Mouse (Mus musculus) kidney, postnatal 0 days (tissue): ENCODE results near the gene Icam5. TPM values are rescaled to one million over a fixed set of nuclear protein-coding genes. Genes with fewer than 3 reads are reported as not detected.
A peak's percentile ranks its signal among the peaks of the same experiment; 100 is the strongest.

Source experiments
- ATAC-seq: fragments of 200-750 bp; cut with Nextera tagmentation; replicated peaks from 2 replicates; pipeline ENCODE4 v1.8.0; 2017; ENCODE audit warnings: low read depth, moderate number of reproducible peaks, moderate TSS enrichment, moderate library complexity; ENCODE audit not compliant: low FRiP score
- DNase-seq: peaks from one replicate; pipeline ENCODE4 v3.0.0-alpha.2; 2016; ENCODE audit warnings: low spot score
- H3K27ac ChIP-seq: fragments of 300-500 bp; sonication (generic); 2 replicates; pipeline ENCODE4 v1.5.1; 2014; ENCODE audit warnings: mild to moderate bottlenecking
- H3K27me3 ChIP-seq: fragments of 300-500 bp; sonication (generic); 2 replicates; pipeline ENCODE4 v1.6.1; 2014; ENCODE audit warnings: low read length, mixed read lengths; ENCODE audit not compliant: insufficient read depth
- H3K36me3 ChIP-seq: fragments of 300-500 bp; sonication (generic); 2 replicates; pipeline ENCODE4 v1.6.1; 2014; ENCODE audit warnings: low read length, mixed read lengths; ENCODE audit not compliant: insufficient read depth
- H3K4me1 ChIP-seq: fragments of 300-500 bp; sonication (generic); replicated peaks from 2 replicates; pipeline ENCODE4 v1.6.1; 2014; ENCODE audit warnings: antibody characterized with exemption, low read length, mixed read lengths; ENCODE audit not compliant: insufficient read depth
- H3K4me2 ChIP-seq: fragments of 300-500 bp; sonication (generic); 2 replicates; pipeline ENCODE4 v1.6.1; 2014; ENCODE audit warnings: mild to moderate bottlenecking, low read length, moderate library complexity, mixed read lengths
- H3K4me3 ChIP-seq: fragments of 300-500 bp; sonication (generic); replicated peaks from 2 replicates; pipeline ENCODE4 v1.5.1; 2014; ENCODE audit warnings: low read depth, low read length
- H3K9ac ChIP-seq: fragments of 300-500 bp; sonication (generic); 2 replicates; pipeline ENCODE4 v1.6.1; 2014; ENCODE audit warnings: low read depth, low read length
- H3K9me3 ChIP-seq: fragments of 300-500 bp; sonication (generic); replicated peaks from 2 replicates; pipeline ENCODE4 v1.6.1; 2016; ENCODE audit warnings: low read length, inconsistent platforms, mixed read lengths
- CTCF ChIP-seq: IDR thresholded peaks from 2 replicates; pipeline ENCODE4 v1.5.1; 2016; ENCODE audit warnings: antibody characterized with exemption, low read depth, mild to moderate bottlenecking, moderate library complexity
- WGBS: fragments of 180-500 bp; shearing (Covaris S2); extraction: QIAGEN DNeasy Blood & Tissue Kit; methylation state at CpG from one replicate; pipeline ENCODE4 v1.1.7; 2014; 5-methylcytosine and 5-hydroxymethylcytosine counted together
- polyA plus RNA-seq: library from polyadenylated mRNA; unstranded; fragments of >200 nt; fragmentation: Nextera tagmentation; extraction: Ambion mirVana; gene quantifications from 2 replicates; pipeline ENCODE4 v1.2.1, GENCODE M21; 2015

The Icam5 gene
- polyA plus RNA-seq, 1 experiment from 2014 or later = 0.21 TPM

DNA sequence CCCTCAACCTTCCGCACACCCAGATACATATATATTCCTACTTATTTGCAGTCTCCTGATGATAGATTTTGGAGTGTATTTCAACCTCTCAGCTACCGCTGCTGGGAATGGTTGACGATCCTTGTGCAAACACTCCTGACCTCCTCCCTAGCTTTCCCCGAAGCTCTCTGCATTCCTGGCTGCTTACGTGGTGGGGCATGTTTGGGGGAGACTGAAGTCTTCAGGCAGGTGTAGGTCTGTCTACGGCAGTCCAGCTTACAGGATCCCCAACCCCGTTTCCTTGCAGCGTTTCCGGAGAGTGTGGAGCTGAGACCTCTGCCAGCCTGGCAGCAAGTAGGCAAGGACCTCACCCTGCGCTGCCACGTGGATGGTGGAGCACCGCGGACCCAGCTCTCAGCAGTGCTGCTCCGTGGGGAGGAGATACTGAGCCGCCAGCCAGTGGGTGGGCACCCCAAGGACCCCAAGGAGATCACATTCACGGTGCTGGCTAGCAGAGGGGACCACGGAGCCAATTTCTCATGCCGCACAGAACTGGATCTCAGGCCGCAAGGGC is 6.5 kb upstream of the Icam5 start:
- ATAC-seq = no peak
- 70% methylated on average over 19 of the region's 19 CpGs for WGBS

DNA sequence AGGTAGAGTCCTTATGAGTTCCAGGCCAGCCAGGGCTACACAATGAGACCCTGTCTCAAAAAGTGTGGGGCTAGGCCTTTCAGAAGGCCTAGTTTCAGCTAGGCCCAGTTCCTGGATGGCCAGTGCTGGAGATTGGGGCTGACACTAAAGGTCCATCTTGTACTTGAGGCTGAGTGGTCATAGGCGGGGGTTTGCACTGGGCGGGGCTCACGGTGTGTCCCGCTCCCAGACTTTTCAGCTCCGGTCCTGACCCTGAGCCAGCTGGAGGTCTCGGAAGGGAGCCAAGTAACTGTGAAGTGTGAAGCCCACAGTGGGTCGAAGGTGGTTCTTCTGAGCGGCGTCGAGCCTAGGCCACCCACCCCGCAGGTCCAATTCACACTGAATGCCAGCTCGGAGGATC is 5.0 kb upstream of the Icam5 start:
- H3K4me3 ChIP-seq = no peak overlapping the region
- no peak for ATAC-seq
- no peak for TF ChIP-seq CTCF
- no peak overlapping the region for H3K9ac ChIP-seq
- H3K27ac ChIP-seq = no peak overlapping the region
- no peaks in the 10 kb centered on the region for H3K36me3 ChIP-seq
- no peak overlapping the region for H3K4me2 ChIP-seq
- WGBS = 84% methylated on average over 12 of the region's 12 CpGs
- H3K4me1 ChIP-seq = peaks cover 17% of the 10 kb centered on the region
- H3K27me3 ChIP-seq = peaks cover under 1% of the 10 kb centered on the region; the same call in 1 of the 2 replicates
- no peak for DNase-seq
- H3K9me3 ChIP-seq = no peaks in the 10 kb centered on the region

More for the DNA sequence above, 6.5 kb upstream of the Icam5 start:
- H3K9ac ChIP-seq = no peak overlapping the region
- no peaks in the 10 kb centered on the region for H3K27me3 ChIP-seq
- H3K4me1 ChIP-seq = peaks cover 11% of the 10 kb centered on the region; the same call in 1 of the 2 replicates
- H3K9me3 ChIP-seq = no peaks in the 10 kb centered on the region
- H3K36me3 ChIP-seq = no peaks in the 10 kb centered on the region
- DNase-seq = no peak
- no peak overlapping the region for H3K4me2 ChIP-seq
- no peak for TF ChIP-seq CTCF
- H3K27ac ChIP-seq = no peak overlapping the region
- H3K4me3 ChIP-seq = no peak overlapping the region

GRCm38 (mm10) chr9:21027774-21028290 is 4.0 kb upstream of the Icam5 start:
- no peak for TF ChIP-seq CTCF
- Histone ChIP-seq H3K36me3 (no peaks in the 10 kb centered on the region), H3K4me2 (no peak overlapping the region), H3K9me3 (no peaks in the 10 kb centered on the region), H3K27me3 (peaks cover 10% of the 10 kb centered on the region), H3K9ac (no peak overlapping the region), H3K4me1 (peaks cover 25% of the 10 kb centered on the region), H3K27ac (no peak overlapping the region), H3K4me3 (no peak overlapping the region)
- no peak for ATAC-seq
- WGBS = 54% methylated on average over 8 of the region's 8 CpGs
- DNase-seq = no peak

DNA sequence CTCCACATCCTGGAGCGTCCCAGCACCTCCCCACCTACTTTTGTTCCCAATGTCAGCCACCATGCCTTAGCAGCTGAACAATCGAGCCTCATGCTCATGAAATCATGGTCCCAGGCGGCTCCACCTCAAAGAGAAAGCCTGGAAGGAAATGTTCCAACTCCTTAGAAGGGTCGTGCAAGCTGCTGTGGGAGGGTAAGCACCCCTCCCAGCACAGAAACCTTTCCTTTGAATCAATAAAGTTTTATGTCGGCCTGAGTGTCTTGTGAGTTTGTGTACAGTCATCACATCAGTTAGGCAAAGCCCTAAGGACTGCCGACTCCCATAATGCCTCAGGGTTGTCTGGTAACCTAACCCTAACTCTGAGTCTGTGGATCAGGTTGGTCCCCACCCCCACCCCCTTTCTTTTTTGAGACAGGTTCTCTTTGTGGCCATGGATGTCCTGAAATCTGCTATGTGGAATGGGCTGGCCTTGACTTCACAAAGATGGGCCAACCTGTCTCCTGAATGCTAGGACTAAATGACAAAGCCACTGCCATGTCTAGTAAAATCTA is 3.2 kb upstream of the Icam5 start:
- no peak overlapping the region for H3K9ac ChIP-seq
- ATAC-seq (no peak), DNase-seq (no peak)
- H3K36me3 ChIP-seq = no peaks in the 10 kb centered on the region
- H3K27me3 ChIP-seq = peaks cover 14% of the 10 kb centered on the region
- H3K9me3 ChIP-seq = no peaks in the 10 kb centered on the region
- TF ChIP-seq CTCF = no peak
- 63% methylated on average over 6 of the region's 6 CpGs for WGBS
- no peak overlapping the region for H3K4me3 ChIP-seq
- no peak overlapping the region for H3K4me2 ChIP-seq
- peaks cover 25% of the 10 kb centered on the region for H3K4me1 ChIP-seq
- H3K27ac ChIP-seq = no peak overlapping the region

GRCm38 (mm10) chr9:21029291-21030054 is 2.4 kb upstream of the Icam5 start, which contains the start of gene Icam4:
Icam4 (plus strand) TSS chr9:21029373.
- Histone ChIP-seq H3K4me1 (peaks cover 25% of the 10 kb centered on the region), H3K4me2 (peak within 1 kb of the TSS; percentile 93), H3K9ac (peak within 1 kb of the TSS; percentile 36; the same call in 1 of the 2 replicates), H3K27ac (no peak within 1 kb of the TSS), H3K27me3 (peaks cover 15% of the 10 kb centered on the region), H3K9me3 (no peaks in the 10 kb centered on the region), H3K4me3 (peak within 1 kb of the TSS; percentile 20; the same call in 1 of the 2 replicates), H3K36me3 (no peaks in the 10 kb centered on the region)
- 3% methylated on average over 37 of the region's 37 CpGs for WGBS
- TF ChIP-seq CTCF = peak; percentile 88
- peak; percentile 82 for DNase-seq
- ATAC-seq = peak; percentile 11; the same call in 1 of the 2 replicates

GRCm38 (mm10) chr9:21030055-21030600 is 1.7 kb upstream of the Icam5 start:
- no peak overlapping the region for H3K9ac ChIP-seq
- WGBS = 29% methylated on average over 22 of the region's 22 CpGs
- peaks cover 25% of the 10 kb centered on the region for H3K4me1 ChIP-seq
- 0 out of 2 replicates have a peak overlapping the region, but pooled peaks have one; percentile 6 for H3K4me3 ChIP-seq
- no peaks in the 10 kb centered on the region for H3K9me3 ChIP-seq
- DNase-seq (no peak), ATAC-seq (no peak)
- no peak overlapping the region for H3K27ac ChIP-seq
- TF ChIP-seq CTCF = no peak
- peaks cover 22% of the 10 kb centered on the region for H3K27me3 ChIP-seq
- H3K4me2 ChIP-seq = peak overlapping the region; percentile 93
- no peaks in the 10 kb centered on the region for H3K36me3 ChIP-seq
